Mouse (Mus musculus): ENCODE results near the gene Svop. TPM values are rescaled to one million over a fixed set of nuclear protein-coding genes. Genes with fewer than 3 reads are reported as not detected.

The Svop gene
- polyA plus RNA-seq, 1 experiment from 2014 or later = 21.2 TPM

DNA sequence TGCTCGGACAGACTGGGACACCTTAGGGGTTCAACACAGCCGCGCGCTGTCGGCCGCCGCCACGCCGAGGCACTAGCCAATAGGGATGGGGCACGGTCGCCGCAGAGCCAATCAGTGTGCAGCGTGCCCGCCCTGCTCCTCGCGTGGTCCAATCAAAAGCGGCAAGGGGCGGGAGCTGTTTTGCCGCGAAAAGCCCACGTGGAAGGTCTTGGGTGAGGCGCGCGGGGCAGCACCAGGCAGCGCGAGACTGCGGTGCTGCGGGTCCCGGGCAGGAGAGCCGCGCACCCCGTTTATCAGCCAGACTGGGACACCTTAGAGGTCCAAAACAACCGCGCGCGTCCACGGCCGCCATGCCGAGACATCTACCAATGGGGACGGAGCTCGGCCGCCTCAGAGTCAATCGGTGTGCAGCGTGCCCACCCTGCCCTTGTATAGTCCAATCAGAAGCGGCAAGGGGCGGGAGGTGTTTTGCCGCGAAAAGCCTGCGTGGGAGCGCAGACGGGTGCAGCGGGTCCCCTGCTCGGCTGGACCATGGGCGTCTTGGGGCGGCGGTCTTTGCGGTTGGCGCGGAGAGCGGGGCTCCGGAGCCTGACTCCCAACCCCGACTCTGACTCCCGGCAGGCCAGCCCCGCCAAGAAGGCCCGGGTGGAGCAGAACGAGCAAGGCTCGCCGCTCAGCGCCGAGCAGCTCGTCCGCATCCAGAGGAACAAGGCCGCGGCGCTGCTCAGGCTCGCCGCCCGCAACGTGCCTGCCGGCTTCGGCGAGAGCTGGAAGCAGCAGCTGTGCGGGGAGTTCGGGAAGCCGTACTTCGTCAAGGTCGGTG is 39.5 kb upstream of the Svop start:
- ATAC-seq (ENCODE audit: low FRiP score) = peak; percentile 97
- H3K36me3 ChIP-seq (ENCODE audit: control insufficient read depth, insufficient read depth, low read length) = 0 out of 2 replicates have a peak, but pooled peaks cover 2% of the 10 kb centered on the region
- peaks cover 24% of the 10 kb centered on the region for H3K4me1 ChIP-seq (ENCODE audit: control insufficient read depth, insufficient read depth, low read length)
- peak overlapping the region; percentile 73 for H3K9ac ChIP-seq (ENCODE audit: low read length)
- H3K4me2 ChIP-seq = peak overlapping the region; percentile 96
- H3K9me3 ChIP-seq (ENCODE audit: control insufficient read depth, low read length) = no peaks in the 10 kb centered on the region
- H3K27ac ChIP-seq (ENCODE audit: low read depth, low read length) = no peak overlapping the region
- DNase-seq (ENCODE audit: low spot score, missing footprints) = peak; percentile 99
- no peaks in the 10 kb centered on the region for H3K27me3 ChIP-seq (ENCODE audit: control insufficient read depth, insufficient read depth, low read length)
- H3K4me3 ChIP-seq (ENCODE audit: low read depth, low read length) = peak overlapping the region; percentile 84
- under 1% methylated on average over 87 of the region's 87 CpGs for WGBS

DNA sequence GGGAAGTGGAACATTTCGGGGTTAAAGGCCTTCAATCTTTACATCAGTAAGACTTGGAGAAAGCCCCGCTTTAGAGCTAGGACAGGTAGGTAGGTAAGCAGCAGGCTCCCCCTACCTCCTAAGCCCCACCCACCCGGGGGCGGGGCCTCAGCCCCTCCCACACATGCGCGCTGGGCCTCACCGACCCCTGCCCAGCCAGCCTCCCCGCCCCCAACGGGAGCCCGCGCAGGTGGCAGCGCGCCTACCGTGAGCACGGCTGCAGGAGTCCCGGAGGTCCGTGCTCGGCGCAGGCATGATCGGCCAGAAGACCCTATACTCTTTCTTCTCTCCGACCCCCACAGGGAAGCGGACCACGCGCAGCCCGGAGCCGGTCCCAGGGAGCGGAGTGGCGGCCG is 38.8 kb upstream of the Svop start, which contains the start of gene Ung:
TSS of gene Ung (plus strand) at position 176 of the 395 bp plus-strand sequence.
- DNase-seq (ENCODE audit: low spot score, missing footprints) = peak; percentile 97
- H3K4me3 ChIP-seq (ENCODE audit: low read depth, low read length) = peak within 1 kb of the TSS; percentile 84
- no peak within 1 kb of the TSS for H3K27ac ChIP-seq (ENCODE audit: low read depth, low read length)
- H3K9me3 ChIP-seq (ENCODE audit: control insufficient read depth, low read length) = no peaks in the 10 kb centered on the region
- under 1% methylated on average over 28 of the region's 29 CpGs for WGBS
- peaks cover 24% of the 10 kb centered on the region for H3K4me1 ChIP-seq (ENCODE audit: control insufficient read depth, insufficient read depth, low read length)
- no peaks in the 10 kb centered on the region for H3K27me3 ChIP-seq (ENCODE audit: control insufficient read depth, insufficient read depth, low read length)
- H3K4me2 ChIP-seq = peak within 1 kb of the TSS; percentile 96
- H3K9ac ChIP-seq (ENCODE audit: low read length) = peak within 1 kb of the TSS; percentile 73
- peak; percentile 54 for ATAC-seq (ENCODE audit: low FRiP score)
- 0 out of 2 replicates have a peak, but pooled peaks cover 2% of the 10 kb centered on the region for H3K36me3 ChIP-seq (ENCODE audit: control insufficient read depth, insufficient read depth, low read length)

DNA sequence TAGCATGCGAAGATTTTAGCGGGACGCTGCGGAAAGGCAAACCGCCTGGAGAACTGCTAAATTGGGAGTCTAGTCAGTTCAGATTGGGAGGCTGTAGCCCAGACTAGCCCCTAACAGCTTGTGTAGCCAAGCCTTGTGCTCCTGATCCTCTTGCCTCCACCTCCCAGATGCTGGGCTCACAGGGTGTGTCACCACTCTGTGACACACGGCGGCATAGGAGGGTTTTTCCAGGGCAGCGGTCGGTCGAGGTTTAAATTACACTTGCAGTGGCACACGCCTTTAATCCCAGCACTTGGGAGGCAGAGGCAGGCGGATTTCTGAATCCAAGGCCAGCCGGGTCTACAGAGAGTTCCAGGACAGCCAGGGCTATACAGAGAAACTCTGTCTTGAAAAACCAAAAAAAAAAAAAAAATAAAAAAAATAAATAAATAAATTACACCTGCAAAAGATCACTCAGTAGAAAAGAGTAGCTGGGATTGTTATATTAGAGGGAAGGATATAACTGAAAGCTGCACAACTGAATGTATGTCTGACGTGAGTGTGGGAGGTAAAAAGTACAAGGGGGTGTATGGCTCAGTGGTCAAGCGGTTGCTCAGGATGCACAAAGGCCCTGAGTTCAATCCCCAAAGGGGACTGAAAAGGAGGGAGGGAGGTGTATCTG is 38.3 kb upstream of the Svop start:
- Histone ChIP-seq H3K9me3 (ENCODE audit: control insufficient read depth, low read length) (no peaks in the 10 kb centered on the region), H3K27me3 (ENCODE audit: control insufficient read depth, insufficient read depth, low read length) (no peaks in the 10 kb centered on the region), H3K4me2 (peak overlapping the region; percentile 96), H3K27ac (ENCODE audit: low read depth, low read length) (no peak overlapping the region), H3K9ac (ENCODE audit: low read length) (no peak overlapping the region), H3K4me1 (ENCODE audit: control insufficient read depth, insufficient read depth, low read length) (peaks cover 24% of the 10 kb centered on the region), H3K36me3 (ENCODE audit: control insufficient read depth, insufficient read depth, low read length) (0 out of 2 replicates have a peak, but pooled peaks cover 2% of the 10 kb centered on the region), H3K4me3 (ENCODE audit: low read depth, low read length) (peak overlapping the region; percentile 84)
- no peak for ATAC-seq (ENCODE audit: low FRiP score)
- WGBS = 76% methylated on average over 15 of the region's 15 CpGs
- DNase-seq (ENCODE audit: low spot score, missing footprints) = peak; percentile 81

DNA sequence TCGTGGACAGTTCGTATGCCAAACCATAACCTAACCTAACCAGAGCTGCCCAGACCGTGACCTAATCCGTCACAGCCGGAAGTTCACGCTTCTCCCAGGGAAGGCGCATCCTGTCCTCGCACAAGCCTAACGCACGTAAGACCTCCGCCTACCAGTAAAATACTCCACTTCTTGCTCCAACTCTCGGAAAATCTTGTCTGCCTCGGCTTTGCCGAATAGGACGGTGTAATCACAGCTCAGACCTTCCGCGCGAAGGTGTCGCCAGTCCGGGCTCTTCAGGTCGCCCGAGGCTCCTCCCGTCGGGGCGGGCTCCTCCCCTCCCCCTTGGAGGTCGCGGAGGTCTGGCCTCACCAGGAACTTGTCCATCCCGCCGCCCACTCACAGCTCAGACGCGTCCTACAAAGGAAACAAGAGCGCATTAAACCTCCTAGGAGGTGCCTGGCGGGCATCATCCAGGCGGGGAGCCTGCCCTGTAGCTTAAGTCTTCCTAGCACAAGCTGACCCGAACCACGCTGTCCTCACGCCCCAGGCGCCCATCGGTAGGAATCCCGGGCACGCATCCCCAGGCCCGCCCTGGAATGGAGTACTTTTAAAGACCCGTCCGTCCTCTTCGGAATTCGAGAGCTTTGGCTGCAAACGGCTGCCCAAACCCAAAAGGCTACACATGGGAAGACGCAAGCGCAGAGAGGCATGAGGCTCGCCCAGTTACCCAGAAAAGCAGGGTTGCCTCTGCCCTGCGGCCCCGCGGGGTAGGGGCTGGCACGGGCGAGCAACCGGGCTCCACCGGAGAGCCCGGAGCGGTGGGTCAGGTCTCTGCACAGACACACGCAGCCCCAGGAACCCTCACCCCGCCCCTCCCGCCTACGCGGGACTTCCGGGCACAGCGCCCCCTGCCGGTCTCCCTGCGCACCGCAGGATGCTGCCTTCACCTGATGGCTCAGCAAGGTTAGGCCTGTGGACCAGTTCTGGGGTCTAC is 36.3 kb upstream of the Svop start, which contains the start of gene Alkbh2:
TSS of gene Alkbh2 (minus strand) at position 845 of the 976 bp plus-strand sequence.
- Histone ChIP-seq H3K4me1 (ENCODE audit: control insufficient read depth, insufficient read depth, low read length) (peaks cover 18% of the 10 kb centered on the region), H3K9ac (ENCODE audit: low read length) (peak within 1 kb of the TSS; percentile 76), H3K27ac (ENCODE audit: low read depth, low read length) (peak within 1 kb of the TSS; percentile 77), H3K9me3 (ENCODE audit: control insufficient read depth, low read length) (no peaks in the 10 kb centered on the region), H3K4me2 (peak within 1 kb of the TSS; percentile 99), H3K36me3 (ENCODE audit: control insufficient read depth, insufficient read depth, low read length) (peaks cover 6% of the 10 kb centered on the region; the same call in 1 of the 2 replicates), H3K27me3 (ENCODE audit: control insufficient read depth, insufficient read depth, low read length) (no peaks in the 10 kb centered on the region), H3K4me3 (ENCODE audit: low read depth, low read length) (peak within 1 kb of the TSS; percentile 65)
- under 1% methylated on average over 69 of the region's 69 CpGs for WGBS
- DNase-seq (ENCODE audit: low spot score, missing footprints) (peak; percentile 100), ATAC-seq (ENCODE audit: low FRiP score) (peak; percentile 31)

DNA sequence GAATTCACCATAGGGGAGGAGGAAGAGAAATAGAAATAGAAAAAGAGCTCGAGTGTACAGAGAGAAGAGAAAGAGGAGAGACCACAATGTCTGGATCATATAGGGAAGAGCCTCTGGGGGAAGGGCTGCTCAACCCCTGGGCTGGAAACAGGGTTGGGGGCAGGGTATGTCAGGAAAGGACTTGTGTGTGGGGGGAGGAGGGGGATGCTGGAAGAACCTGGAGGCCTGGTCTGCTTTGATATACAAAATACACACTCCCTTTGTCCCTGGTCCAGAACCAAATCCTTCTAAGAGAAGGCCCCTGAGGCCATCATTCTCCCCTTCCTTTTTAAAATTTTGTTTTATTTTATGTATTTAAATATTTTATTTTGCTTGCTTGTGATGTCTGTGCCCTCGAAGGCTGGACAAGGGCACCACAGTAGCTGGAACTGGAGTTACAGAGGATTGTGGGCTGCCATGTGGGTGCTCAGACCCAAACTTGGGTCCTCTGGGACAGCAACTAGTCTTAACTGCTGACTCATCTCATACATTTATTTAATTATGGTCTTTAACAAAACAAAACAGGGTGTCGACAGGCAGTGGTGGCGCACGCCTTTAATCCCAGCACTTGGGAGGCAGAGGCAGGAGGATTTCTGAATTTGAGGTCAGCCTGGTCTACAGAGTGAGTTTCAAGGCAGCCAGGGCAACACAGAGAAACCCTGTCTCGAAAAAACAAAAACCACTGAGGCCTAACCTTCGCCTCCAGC is 35.3 kb upstream of the Svop start:
- Histone ChIP-seq H3K4me2 (peak overlapping the region; percentile 99), H3K36me3 (ENCODE audit: control insufficient read depth, insufficient read depth, low read length) (peaks cover 6% of the 10 kb centered on the region), H3K4me1 (ENCODE audit: control insufficient read depth, insufficient read depth, low read length) (peaks cover 9% of the 10 kb centered on the region), H3K27me3 (ENCODE audit: control insufficient read depth, insufficient read depth, low read length) (no peaks in the 10 kb centered on the region), H3K9me3 (ENCODE audit: control insufficient read depth, low read length) (no peaks in the 10 kb centered on the region), H3K4me3 (ENCODE audit: low read depth, low read length) (no peak overlapping the region), H3K27ac (ENCODE audit: low read depth, low read length) (no peak overlapping the region), H3K9ac (ENCODE audit: low read length) (no peak overlapping the region)
- ATAC-seq (ENCODE audit: low FRiP score) (no peak), DNase-seq (ENCODE audit: low spot score, missing footprints) (peak; percentile 69)
- WGBS = 90% methylated on average over 7 of the region's 7 CpGs

DNA sequence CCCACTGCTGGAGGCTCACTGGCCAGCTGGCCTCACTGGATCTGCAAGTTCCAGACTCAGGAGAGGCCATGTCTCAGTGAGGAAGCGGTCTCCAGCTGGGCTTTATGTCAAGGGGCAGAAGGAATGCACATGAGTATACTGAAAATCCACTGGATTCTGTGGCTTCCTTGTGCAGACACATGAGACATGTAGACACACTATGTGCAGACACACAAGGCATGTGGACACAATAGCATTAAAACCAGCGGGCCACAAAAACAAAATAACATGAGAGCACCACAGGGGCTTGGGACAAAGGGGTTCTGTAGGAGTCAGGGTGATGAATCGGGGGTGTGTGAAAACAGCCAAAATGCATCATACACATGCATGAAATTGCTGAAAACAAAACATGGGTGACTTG is 34.6 kb upstream of the Svop start:
- WGBS = 89% methylated on average over 3 of the region's 3 CpGs
- Histone ChIP-seq H3K27me3 (ENCODE audit: control insufficient read depth, insufficient read depth, low read length) (no peaks in the 10 kb centered on the region), H3K4me3 (ENCODE audit: low read depth, low read length) (no peak overlapping the region), H3K36me3 (ENCODE audit: control insufficient read depth, insufficient read depth, low read length) (peaks cover 11% of the 10 kb centered on the region), H3K4me2 (no peak overlapping the region), H3K27ac (ENCODE audit: low read depth, low read length) (no peak overlapping the region), H3K9me3 (ENCODE audit: control insufficient read depth, low read length) (no peaks in the 10 kb centered on the region), H3K4me1 (ENCODE audit: control insufficient read depth, insufficient read depth, low read length) (peaks cover 3% of the 10 kb centered on the region; the same call in 1 of the 2 replicates), H3K9ac (ENCODE audit: low read length) (no peak overlapping the region)
- DNase-seq (ENCODE audit: low spot score, missing footprints) (peak; percentile 66), ATAC-seq (ENCODE audit: low FRiP score) (no peak)

DNA sequence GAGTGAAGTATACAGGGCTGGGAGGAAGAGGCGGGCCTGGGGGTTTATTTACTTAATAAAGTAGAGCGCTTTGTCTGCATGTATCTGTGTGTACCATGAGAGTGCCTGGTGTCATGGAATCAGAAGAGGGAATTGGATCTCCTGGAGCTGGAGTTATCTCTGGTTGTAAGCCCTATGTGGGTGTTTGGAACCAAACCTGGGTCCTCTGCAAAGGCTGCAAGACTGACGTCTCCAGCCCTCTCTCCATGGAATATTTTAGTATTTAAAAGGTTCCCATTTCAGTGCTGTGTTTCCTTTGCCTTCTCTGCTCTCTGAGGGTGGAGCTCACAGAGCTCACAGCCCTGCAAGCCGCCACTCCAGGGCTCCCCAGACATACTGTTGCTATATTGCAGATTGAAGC is 28.4 kb upstream of the Svop start:
- Histone ChIP-seq H3K4me3 (ENCODE audit: low read depth, low read length) (no peak overlapping the region), H3K9me3 (ENCODE audit: control insufficient read depth, low read length) (no peaks in the 10 kb centered on the region), H3K27ac (ENCODE audit: low read depth, low read length) (no peak overlapping the region), H3K4me2 (no peak overlapping the region), H3K27me3 (ENCODE audit: control insufficient read depth, insufficient read depth, low read length) (no peaks in the 10 kb centered on the region), H3K9ac (ENCODE audit: low read length) (no peak overlapping the region), H3K36me3 (ENCODE audit: control insufficient read depth, insufficient read depth, low read length) (peaks cover 20% of the 10 kb centered on the region), H3K4me1 (ENCODE audit: control insufficient read depth, insufficient read depth, low read length) (no peaks in the 10 kb centered on the region)
- WGBS = 86% methylated on average over 4 of the region's 4 CpGs
- DNase-seq (ENCODE audit: low spot score, missing footprints) (no peak), ATAC-seq (ENCODE audit: low FRiP score) (no peak)

DNA sequence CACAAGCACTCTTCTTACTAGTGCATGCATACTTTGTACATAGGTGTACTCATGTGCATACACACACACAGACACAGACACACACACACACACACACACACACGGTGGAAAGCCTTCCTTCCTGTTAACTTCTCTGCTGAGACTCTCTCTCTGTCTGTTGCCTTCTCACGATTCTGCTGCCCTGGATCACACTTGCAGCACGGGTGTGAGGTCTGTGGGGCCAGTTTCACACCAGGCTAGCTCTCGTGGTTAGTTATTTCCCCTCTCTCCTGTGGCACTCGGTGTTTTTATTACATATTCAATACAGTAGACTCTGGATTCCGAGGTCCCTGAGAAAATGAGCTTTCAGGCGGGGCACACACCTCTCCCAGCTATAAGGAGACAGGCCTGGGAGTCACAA is 25.2 kb upstream of the Svop start:
- H3K9ac ChIP-seq (ENCODE audit: low read length) = no peak overlapping the region
- H3K4me2 ChIP-seq = no peak overlapping the region
- ATAC-seq (ENCODE audit: low FRiP score) = no peak
- H3K4me3 ChIP-seq (ENCODE audit: low read depth, low read length) = no peak overlapping the region
- no peaks in the 10 kb centered on the region for H3K4me1 ChIP-seq (ENCODE audit: control insufficient read depth, insufficient read depth, low read length)
- no peaks in the 10 kb centered on the region for H3K27me3 ChIP-seq (ENCODE audit: control insufficient read depth, insufficient read depth, low read length)
- DNase-seq (ENCODE audit: low spot score, missing footprints) = no peak
- H3K27ac ChIP-seq (ENCODE audit: low read depth, low read length) = no peak overlapping the region
- H3K9me3 ChIP-seq (ENCODE audit: control insufficient read depth, low read length) = no peaks in the 10 kb centered on the region
- peaks cover 19% of the 10 kb centered on the region for H3K36me3 ChIP-seq (ENCODE audit: control insufficient read depth, insufficient read depth, low read length)
- 91% methylated on average over 7 of the region's 7 CpGs for WGBS
